Mouse (Mus musculus): ENCODE measurements around the gene Avpi1. TPM values are rescaled to one million over a fixed set of nuclear protein-coding genes. Genes with fewer than 3 reads are reported as not detected.
"Not testable (repeated sequence)": the region's sequence is repeated elsewhere in the genome, so short reads cannot be mapped to it uniquely, and the experiment has no call there.

The Avpi1 gene
- polyA plus RNA-seq, 1 experiment from 2014 or later = 29.5 TPM

DNA sequence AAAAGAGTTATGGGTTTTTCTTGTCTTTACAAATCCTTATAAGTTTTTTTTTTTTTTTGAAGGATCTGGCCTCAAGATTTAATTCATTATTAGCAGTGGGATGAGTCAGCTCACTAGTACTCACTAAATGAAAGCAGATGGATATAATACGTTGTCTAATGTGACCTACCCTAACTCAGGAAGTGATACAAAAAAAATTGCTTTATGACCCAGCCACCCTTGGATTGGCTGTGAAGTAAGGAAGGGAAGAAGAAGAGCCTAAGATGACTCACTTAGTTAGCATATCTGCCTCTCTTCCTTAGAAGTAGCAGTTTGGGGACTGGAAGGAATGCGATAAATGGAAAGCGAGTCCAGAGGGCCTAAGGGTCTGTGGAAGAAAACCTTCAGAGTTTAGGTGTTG lies 29.5 kb downstream of the Avpi1 start:
- Histone ChIP-seq H3K36me3 (ENCODE audit: control insufficient read depth, insufficient read depth, low read length) (0 out of 2 replicates have a peak, but pooled peaks cover 3% of the 10 kb centered on the region), H3K9me3 (replicated peaks; ENCODE audit: control insufficient read depth, low read length) (no peaks in the 10 kb centered on the region), H3K4me2 (no peak overlapping the region), H3K27me3 (ENCODE audit: control insufficient read depth, insufficient read depth, low read length) (no peaks in the 10 kb centered on the region), H3K9ac (ENCODE audit: low read depth, low read length) (no peak overlapping the region), H3K27ac (ENCODE audit: low read depth, low read length) (no peak overlapping the region), H3K4me3 (ENCODE audit: low read depth, low read length) (no peak overlapping the region), H3K4me1 (ENCODE audit: control insufficient read depth, insufficient read depth, low read length) (no peaks in the 10 kb centered on the region)
- WGBS (ENCODE audit: insufficient replicate concordance) = 93% methylated on average over 3 of the region's 3 CpGs
- ATAC-seq (replicated peaks; ENCODE audit: insufficient number of reproducible peaks, low FRiP score, low TSS enrichment) = no peak

DNA sequence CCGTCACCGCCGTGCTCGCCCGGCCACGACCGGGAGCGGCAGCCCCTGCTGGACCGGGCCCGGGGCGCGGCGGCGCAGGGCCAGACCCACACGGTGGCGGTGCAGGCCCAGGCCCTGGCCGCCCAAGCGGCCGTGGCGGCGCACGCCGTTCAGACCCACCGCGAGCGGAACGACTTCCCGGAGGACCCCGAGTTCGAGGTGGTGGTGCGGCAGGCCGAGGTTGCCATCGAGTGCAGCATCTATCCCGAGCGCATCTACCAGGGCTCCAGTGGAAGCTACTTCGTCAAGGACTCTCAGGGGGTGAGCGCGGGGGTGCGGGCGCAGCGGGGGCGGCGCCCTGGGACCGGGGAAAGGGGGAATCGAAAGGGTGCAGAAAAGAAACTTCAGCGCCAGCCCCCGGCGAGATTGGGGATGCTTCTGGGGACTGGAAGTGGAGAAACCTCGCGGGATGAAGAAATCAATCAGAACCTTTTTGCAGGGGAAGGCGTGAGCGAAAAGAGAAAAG lies 38.2 kb downstream of the Avpi1 start:
- Histone ChIP-seq H3K4me1 (ENCODE audit: control insufficient read depth, insufficient read depth, low read length) (peaks cover 14% of the 10 kb centered on the region), H3K4me3 (ENCODE audit: low read depth, low read length) (peak overlapping the region; percentile 94), H3K9ac (ENCODE audit: low read depth, low read length) (peak overlapping the region; percentile 91), H3K27ac (ENCODE audit: low read depth, low read length) (peak overlapping the region; percentile 92), H3K36me3 (ENCODE audit: control insufficient read depth, insufficient read depth, low read length) (no peaks in the 10 kb centered on the region; the same call in 1 of the 2 replicates), H3K9me3 (replicated peaks; ENCODE audit: control insufficient read depth, low read length) (no peaks in the 10 kb centered on the region), H3K27me3 (ENCODE audit: control insufficient read depth, insufficient read depth, low read length) (no peaks in the 10 kb centered on the region), H3K4me2 (peak overlapping the region; percentile 87)
- under 1% methylated on average over 52 of the region's 52 CpGs for WGBS (ENCODE audit: insufficient replicate concordance)
- peak; percentile 64 for ATAC-seq (replicated peaks; ENCODE audit: insufficient number of reproducible peaks, low FRiP score, low TSS enrichment)

DNA sequence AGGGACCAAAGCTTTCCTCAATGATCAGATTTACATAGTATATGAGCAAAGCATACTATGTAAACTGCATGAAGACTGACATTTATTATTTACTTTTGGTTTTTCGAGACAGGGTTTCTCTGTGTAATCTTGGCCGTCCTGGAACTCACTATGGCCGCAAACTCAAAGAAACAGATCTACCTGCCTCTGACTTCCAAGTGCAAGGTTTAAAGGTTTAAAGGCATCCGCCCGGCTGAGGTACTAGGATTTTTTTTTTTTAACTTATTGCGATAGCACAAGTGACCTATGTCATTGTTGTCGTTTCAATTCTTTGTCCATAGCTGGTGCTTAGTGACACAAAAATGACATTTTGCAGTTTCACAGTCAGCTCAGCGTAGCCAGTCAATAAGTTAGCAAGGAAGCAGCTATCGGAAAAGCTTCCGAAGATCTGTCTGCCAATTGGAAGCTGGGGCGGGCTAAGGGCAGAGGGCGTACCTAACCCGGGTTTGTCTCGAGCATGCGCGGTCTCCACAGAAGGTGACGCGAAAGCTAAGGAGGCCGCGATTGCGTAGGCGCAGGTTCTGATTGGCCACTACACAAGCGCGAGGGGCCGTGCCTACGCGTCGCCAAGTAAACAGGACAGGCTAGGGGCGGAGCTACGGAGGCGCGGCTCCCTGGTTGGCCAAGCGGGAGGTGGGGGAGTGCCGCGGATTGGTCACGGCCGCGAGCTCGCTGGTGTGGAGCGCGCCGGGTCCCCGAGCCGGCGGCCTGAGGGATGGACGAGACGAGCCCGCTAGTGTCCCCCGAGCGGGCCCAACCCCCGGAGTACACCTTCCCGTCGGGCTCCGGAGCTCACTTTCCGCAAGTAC lies 38.9 kb downstream of the Avpi1 start, which contains the start of gene Pi4k2a:
Gene Pi4k2a (plus strand): TSS at position 723 of the 848 bp plus-strand sequence.
- H3K36me3 ChIP-seq (ENCODE audit: control insufficient read depth, insufficient read depth, low read length) = no peaks in the 10 kb centered on the region; the same call in 1 of the 2 replicates
- peak within 1 kb of the TSS; percentile 91 for H3K9ac ChIP-seq (ENCODE audit: low read depth, low read length)
- under 1% methylated on average over 54 of the region's 55 CpGs for WGBS (ENCODE audit: insufficient replicate concordance)
- peak within 1 kb of the TSS; percentile 92 for H3K27ac ChIP-seq (ENCODE audit: low read depth, low read length)
- peaks cover 17% of the 10 kb centered on the region for H3K4me1 ChIP-seq (ENCODE audit: control insufficient read depth, insufficient read depth, low read length)
- H3K4me2 ChIP-seq = peak within 1 kb of the TSS; percentile 87
- H3K9me3 ChIP-seq (replicated peaks; ENCODE audit: control insufficient read depth, low read length) = no peaks in the 10 kb centered on the region
- H3K4me3 ChIP-seq (ENCODE audit: low read depth, low read length) = peak within 1 kb of the TSS; percentile 94
- ATAC-seq (replicated peaks; ENCODE audit: insufficient number of reproducible peaks, low FRiP score, low TSS enrichment) = peak; percentile 97
- H3K27me3 ChIP-seq (ENCODE audit: control insufficient read depth, insufficient read depth, low read length) = no peaks in the 10 kb centered on the region

DNA sequence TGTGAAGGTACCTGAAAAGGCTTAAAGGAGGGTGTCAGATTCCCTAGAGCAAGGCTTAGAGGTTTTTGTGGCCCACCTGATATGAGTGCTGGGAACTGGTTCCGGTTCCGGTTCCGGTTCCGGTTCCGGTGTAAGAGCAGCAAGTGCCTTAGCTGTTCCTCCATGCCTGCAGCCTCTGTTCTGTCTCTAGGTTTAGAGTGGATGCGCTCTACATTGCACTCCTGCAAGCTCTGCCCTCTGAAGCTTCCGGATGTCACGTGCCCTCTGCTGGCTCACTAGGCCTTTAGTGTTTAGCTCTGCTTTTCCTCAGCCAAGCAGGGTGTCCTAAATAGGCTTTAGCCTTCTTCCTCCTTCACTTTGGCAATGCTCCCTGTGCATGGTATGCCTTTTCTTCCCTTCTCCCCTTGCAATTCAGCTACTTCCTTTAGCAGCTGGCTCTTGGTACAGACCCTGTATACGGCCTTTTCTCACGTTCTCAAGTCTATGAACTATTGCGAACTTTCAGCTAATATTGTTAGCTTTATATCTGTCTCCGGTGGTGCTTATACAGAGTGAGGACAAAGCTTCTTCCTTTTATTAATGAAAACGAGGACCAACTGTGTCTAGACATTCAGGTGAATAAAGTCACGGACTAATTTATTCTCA lies 39.6 kb downstream of the Avpi1 start:
- Histone ChIP-seq H3K27ac (ENCODE audit: low read depth, low read length) (peak overlapping the region; percentile 70), H3K36me3 (ENCODE audit: control insufficient read depth, insufficient read depth, low read length) (no peaks in the 10 kb centered on the region; the same call in 1 of the 2 replicates), H3K27me3 (ENCODE audit: control insufficient read depth, insufficient read depth, low read length) (no peaks in the 10 kb centered on the region), H3K9me3 (replicated peaks; ENCODE audit: control insufficient read depth, low read length) (no peaks in the 10 kb centered on the region), H3K4me1 (ENCODE audit: control insufficient read depth, insufficient read depth, low read length) (peaks cover 17% of the 10 kb centered on the region), H3K4me3 (ENCODE audit: low read depth, low read length) (peak overlapping the region; percentile 94), H3K4me2 (peak overlapping the region; percentile 87), H3K9ac (ENCODE audit: low read depth, low read length) (peak overlapping the region; percentile 91; the same call in 1 of the 2 replicates)
- no peak for ATAC-seq (replicated peaks; ENCODE audit: insufficient number of reproducible peaks, low FRiP score, low TSS enrichment)
- 28% methylated on average over 14 of the region's 14 CpGs for WGBS (ENCODE audit: insufficient replicate concordance)

DNA sequence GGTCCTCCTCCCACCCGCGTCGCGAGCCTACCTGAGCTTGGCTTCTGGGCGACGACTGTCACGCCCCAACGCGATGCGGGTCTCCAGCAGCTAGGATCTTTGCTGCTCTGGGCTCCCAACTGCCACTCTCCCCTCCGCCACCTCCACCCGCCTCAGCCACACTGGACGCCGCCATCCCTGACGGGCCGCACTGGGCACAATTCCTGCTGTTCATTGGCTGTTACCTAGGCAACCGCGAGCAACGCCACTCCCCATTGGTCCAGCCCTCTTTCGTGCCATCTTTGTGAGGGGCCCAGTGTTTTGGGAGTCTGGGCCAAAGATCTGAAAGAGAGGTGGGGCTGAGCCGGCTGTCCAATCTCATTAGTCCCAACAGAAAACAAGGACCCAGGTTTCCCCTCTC lies 42.7 kb downstream of the Avpi1 start, which contains the start of gene Morn4:
Gene Morn4 (minus strand): TSS at position 192 of the 400 bp plus-strand sequence.
- no peaks in the 10 kb centered on the region for H3K9me3 ChIP-seq (replicated peaks; ENCODE audit: control insufficient read depth, low read length)

DNA sequence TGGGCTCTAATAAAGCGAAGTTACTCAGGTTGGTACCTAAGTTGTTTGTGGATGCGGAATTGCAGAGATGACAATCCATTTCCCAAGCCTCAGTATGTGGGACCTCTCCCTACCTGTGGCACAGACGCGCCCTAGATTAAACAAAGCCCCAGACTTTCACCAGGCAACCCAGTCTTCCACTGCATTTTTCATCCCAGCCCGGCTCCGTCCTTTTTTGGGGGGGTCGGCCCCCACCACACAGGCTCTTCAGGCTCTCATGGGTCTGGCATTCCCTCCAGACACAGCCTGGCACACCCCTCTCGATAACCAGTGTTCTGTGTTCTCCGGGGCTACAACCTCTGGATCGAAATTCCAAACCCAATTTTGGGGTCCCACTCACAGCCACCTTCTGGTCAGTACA lies 43.2 kb downstream of the Avpi1 start:
- Histone ChIP-seq H3K27me3 (ENCODE audit: control insufficient read depth, insufficient read depth, low read length) (no peaks in the 10 kb centered on the region), H3K4me1 (ENCODE audit: control insufficient read depth, insufficient read depth, low read length) (peaks cover 8% of the 10 kb centered on the region; the same call in 1 of the 2 replicates), H3K4me2 (peak overlapping the region; percentile 90), H3K9me3 (replicated peaks; ENCODE audit: control insufficient read depth, low read length) (no peaks in the 10 kb centered on the region), H3K27ac (ENCODE audit: low read depth, low read length) (no peak overlapping the region), H3K36me3 (ENCODE audit: control insufficient read depth, insufficient read depth, low read length) (no peaks in the 10 kb centered on the region), H3K4me3 (ENCODE audit: low read depth, low read length) (peak overlapping the region; percentile 75), H3K9ac (ENCODE audit: low read depth, low read length) (peak overlapping the region; percentile 77)
- WGBS (ENCODE audit: insufficient replicate concordance) = 8% methylated on average over 10 of the region's 10 CpGs
- no peak for ATAC-seq (replicated peaks; ENCODE audit: insufficient number of reproducible peaks, low FRiP score, low TSS enrichment)

More for the DNA sequence above, 42.7 kb downstream of the Avpi1 start, which contains the start of gene Morn4:
- H3K36me3 ChIP-seq (ENCODE audit: control insufficient read depth, insufficient read depth, low read length) = no peaks in the 10 kb centered on the region
- H3K4me2 ChIP-seq = peak within 1 kb of the TSS; percentile 90
- WGBS (ENCODE audit: insufficient replicate concordance) = under 1% methylated on average over 21 of the region's 21 CpGs
- H3K9ac ChIP-seq (ENCODE audit: low read depth, low read length) = peak within 1 kb of the TSS; percentile 77
- peaks cover 9% of the 10 kb centered on the region; the same call in 1 of the 2 replicates for H3K4me1 ChIP-seq (ENCODE audit: control insufficient read depth, insufficient read depth, low read length)
- no peak within 1 kb of the TSS for H3K27ac ChIP-seq (ENCODE audit: low read depth, low read length)
- H3K27me3 ChIP-seq (ENCODE audit: control insufficient read depth, insufficient read depth, low read length) = no peaks in the 10 kb centered on the region
- peak within 1 kb of the TSS; percentile 75 for H3K4me3 ChIP-seq (ENCODE audit: low read depth, low read length)
- ATAC-seq (replicated peaks; ENCODE audit: insufficient number of reproducible peaks, low FRiP score, low TSS enrichment) = peak; percentile 62

DNA sequence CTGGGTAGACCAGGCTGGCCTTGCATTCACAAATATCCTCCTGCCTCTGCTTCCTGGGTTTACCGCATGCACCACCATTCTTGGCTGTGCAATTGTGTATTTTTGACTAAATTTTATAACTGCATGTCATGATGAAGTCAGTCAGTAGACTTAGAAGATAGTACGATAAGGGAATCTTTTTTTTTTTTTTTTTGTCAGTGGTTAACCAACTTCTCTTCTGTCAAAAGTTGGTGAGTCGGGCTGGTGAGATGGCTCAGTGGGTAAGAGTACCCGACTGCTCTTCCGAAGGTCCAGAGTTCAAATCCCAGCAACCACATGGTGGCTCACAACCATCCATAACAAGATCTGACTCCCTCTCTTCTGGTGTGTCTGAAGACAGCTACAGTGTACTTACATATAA lies 47.2 kb downstream of the Avpi1 start:
- H3K27me3 ChIP-seq (ENCODE audit: control insufficient read depth, insufficient read depth, low read length); H3K4me1 ChIP-seq (ENCODE audit: control insufficient read depth, insufficient read depth, low read length); H3K9me3 ChIP-seq (replicated peaks; ENCODE audit: control insufficient read depth, low read length); H3K4me2 ChIP-seq; H3K36me3 ChIP-seq (ENCODE audit: control insufficient read depth, insufficient read depth, low read length); H3K27ac ChIP-seq (ENCODE audit: low read depth, low read length); H3K4me3 ChIP-seq (ENCODE audit: low read depth, low read length); H3K9ac ChIP-seq (ENCODE audit: low read depth, low read length); ATAC-seq (replicated peaks; ENCODE audit: insufficient number of reproducible peaks, low FRiP score, low TSS enrichment): not testable (repeated sequence)
- WGBS (ENCODE audit: insufficient replicate concordance) = 85% methylated on average over 5 of the region's 5 CpGs

DNA sequence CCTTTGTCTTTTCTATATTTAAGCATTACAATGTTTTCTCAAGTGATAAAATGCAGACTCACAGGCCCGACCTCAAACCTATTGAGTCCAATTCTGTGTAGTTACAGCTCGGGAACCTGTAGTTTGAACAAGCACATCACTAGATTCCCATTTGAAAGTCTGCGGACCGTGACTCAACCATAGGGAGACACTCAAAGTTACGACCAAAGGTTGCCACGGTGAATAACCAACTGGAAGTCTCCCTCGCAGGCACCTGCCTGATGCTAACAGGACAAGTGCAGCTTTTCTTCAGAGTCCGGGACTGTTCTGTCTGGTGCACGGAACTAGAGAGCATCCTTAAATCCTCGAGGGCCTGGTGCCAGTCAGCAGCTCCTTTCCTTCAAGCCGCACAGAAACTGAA lies 48.4 kb downstream of the Avpi1 start:
- ATAC-seq (replicated peaks; ENCODE audit: insufficient number of reproducible peaks, low FRiP score, low TSS enrichment) = no peak
- no peaks in the 10 kb centered on the region for H3K9me3 ChIP-seq (replicated peaks; ENCODE audit: control insufficient read depth, low read length)
- no peaks in the 10 kb centered on the region for H3K27me3 ChIP-seq (ENCODE audit: control insufficient read depth, insufficient read depth, low read length)
- no peak overlapping the region for H3K4me3 ChIP-seq (ENCODE audit: low read depth, low read length)
- H3K9ac ChIP-seq (ENCODE audit: low read depth, low read length) = no peak overlapping the region
- 80% methylated on average over 11 of the region's 11 CpGs for WGBS (ENCODE audit: insufficient replicate concordance)
- no peaks in the 10 kb centered on the region for H3K36me3 ChIP-seq (ENCODE audit: control insufficient read depth, insufficient read depth, low read length)
- no peak overlapping the region for H3K27ac ChIP-seq (ENCODE audit: low read depth, low read length)
- peaks cover under 1% of the 10 kb centered on the region; the same call in 1 of the 2 replicates for H3K4me1 ChIP-seq (ENCODE audit: control insufficient read depth, insufficient read depth, low read length)
- H3K4me2 ChIP-seq = no peak overlapping the region
